Mouse (Mus musculus): ENCODE data around the gene Maea. TPM values are rescaled to one million over a fixed set of nuclear protein-coding genes. Genes with fewer than 3 reads are reported as not detected.
A peak's percentile ranks its signal among the peaks of the same experiment; 100 is the strongest.
"Not testable (repeated sequence)": the region's sequence is repeated elsewhere in the genome, so short reads cannot be mapped to it uniquely, and the experiment has no call there.

Gene Maea
- polyA plus RNA-seq, 1 experiment from 2014 or later: 118 TPM

DNA sequence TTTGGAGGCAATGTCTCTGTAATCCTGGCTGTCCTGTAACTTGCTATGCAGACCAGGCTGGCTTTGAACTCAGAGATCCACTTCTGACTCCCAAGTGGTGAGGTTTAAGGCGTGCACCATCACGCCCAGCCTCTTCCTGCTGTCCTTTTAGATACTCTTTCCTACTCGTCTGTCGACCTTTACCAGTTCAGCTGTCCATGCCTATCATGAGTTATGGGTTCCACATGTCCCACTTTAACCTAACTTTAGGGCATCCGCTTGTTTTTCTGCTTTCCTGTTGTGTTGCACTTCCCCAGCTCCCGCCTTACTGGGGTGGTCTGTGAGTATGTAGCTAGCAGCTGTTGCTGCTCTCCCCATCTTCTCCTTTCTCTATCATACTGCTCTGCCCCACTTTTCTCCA lies 5.9 kb downstream of the Maea start:
- H3K9me3 ChIP-seq (replicated peaks): no peaks in the 10 kb centered on the region
- no peak overlapping the region for H3K9ac ChIP-seq
- H3K4me1 ChIP-seq: peaks cover 26% of the 10 kb centered on the region
- no peak overlapping the region for H3K27ac ChIP-seq (replicated peaks)
- no peak for ATAC-seq (ENCODE audit: insufficient number of reproducible peaks, low FRiP score, low TSS enrichment, low read depth)
- 66% methylated on average over 6 of the region's 6 CpGs for WGBS
- H3K36me3 ChIP-seq: peaks cover 13% of the 10 kb centered on the region; the same call in 1 of the 2 replicates
- H3K27me3 ChIP-seq: no peaks in the 10 kb centered on the region
- no peak overlapping the region for H3K4me2 ChIP-seq (replicated peaks)
- H3K4me3 ChIP-seq (replicated peaks): no peak overlapping the region

DNA sequence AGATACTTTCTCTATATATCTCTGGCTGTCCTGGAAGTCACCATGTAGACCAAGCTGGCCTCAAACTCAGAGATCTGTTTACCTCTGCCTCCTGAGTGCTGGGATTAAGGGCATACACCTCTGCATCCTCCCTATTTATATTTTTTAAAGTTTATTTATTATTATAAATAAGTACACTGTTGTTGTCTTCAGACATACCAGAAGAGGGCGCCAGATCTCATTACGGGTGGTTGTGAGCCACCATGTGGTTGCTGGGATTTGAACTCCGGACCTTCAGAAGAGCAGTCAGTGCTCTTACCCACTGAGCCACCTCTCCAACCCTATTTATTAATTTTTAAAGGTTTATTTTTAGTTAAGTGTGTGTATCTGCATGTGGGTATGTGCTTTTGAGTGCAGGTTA lies 6.9 kb downstream of the Maea start:
- not testable (repeated sequence) for H3K27ac ChIP-seq (replicated peaks); H3K9me3 ChIP-seq (replicated peaks); H3K9ac ChIP-seq; H3K4me2 ChIP-seq (replicated peaks); H3K4me3 ChIP-seq (replicated peaks); ATAC-seq (ENCODE audit: insufficient number of reproducible peaks, low FRiP score, low TSS enrichment, low read depth); H3K27me3 ChIP-seq
- Histone ChIP-seq H3K36me3 (peaks cover 12% of the 10 kb centered on the region; the same call in 1 of the 2 replicates), H3K4me1 (peaks cover 15% of the 10 kb centered on the region)
- 65% methylated on average over 3 of the region's 3 CpGs for whole genome bisulfite sequencing

DNA sequence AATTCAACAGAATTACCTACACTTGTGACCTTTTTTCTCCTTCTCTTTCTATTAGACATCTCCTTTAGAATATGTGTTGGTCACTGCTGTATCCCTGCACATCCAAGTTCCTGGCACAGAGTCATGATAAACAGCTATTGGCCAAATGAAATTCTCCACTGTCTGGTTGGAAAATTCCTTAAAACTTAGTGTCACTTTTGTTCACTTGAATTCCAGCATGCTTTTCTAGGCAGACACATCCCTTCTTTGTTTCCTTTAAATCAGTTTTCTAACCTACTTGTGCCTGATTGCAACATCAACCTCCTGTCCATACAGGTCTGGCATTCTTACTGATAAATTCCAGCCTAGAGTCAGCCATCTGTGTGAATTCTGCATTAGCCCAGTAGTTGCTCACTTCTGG lies 7.5 kb downstream of the Maea start:
- no peak for ATAC-seq (ENCODE audit: insufficient number of reproducible peaks, low FRiP score, low TSS enrichment, low read depth)
- peaks cover 9% of the 10 kb centered on the region; the same call in 1 of the 2 replicates for H3K4me1 ChIP-seq
- H3K27me3 ChIP-seq: no peaks in the 10 kb centered on the region
- H3K36me3 ChIP-seq: peaks cover 9% of the 10 kb centered on the region; the same call in 1 of the 2 replicates
- H3K4me3 ChIP-seq (replicated peaks): no peak overlapping the region
- 0 out of 2 replicates have a peak overlapping the region, but pooled peaks have one; percentile 17 for H3K27ac ChIP-seq (replicated peaks)
- H3K9me3 ChIP-seq (replicated peaks): no peaks in the 10 kb centered on the region
- H3K4me2 ChIP-seq (replicated peaks): no peak overlapping the region
- no peak overlapping the region for H3K9ac ChIP-seq

DNA sequence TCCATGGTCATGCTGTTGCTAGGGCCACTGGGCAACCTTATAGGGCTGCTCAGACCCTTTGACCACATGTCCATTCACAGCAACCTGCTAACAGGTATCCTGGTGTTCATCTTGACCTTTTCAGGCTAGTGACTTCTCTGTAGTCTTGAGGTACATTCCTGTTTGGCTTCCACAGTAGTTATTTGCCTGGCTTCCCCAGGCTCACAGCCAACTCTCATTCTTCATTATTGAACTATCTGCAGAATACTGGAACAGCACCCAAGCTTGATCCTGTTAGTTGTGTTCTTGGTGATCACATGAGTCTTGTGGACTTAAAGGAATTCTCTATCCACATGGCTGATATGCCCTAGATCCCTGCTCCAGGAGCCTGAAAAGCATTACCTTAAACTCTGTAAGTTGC lies 8.3 kb downstream of the Maea start:
- H3K27ac ChIP-seq (replicated peaks): no peak overlapping the region
- no peaks in the 10 kb centered on the region for H3K9me3 ChIP-seq (replicated peaks)
- H3K4me3 ChIP-seq (replicated peaks): no peak overlapping the region
- peaks cover 6% of the 10 kb centered on the region; the same call in 1 of the 2 replicates for H3K4me1 ChIP-seq
- ATAC-seq (ENCODE audit: insufficient number of reproducible peaks, low FRiP score, low TSS enrichment, low read depth): no peak
- H3K4me2 ChIP-seq (replicated peaks): no peak overlapping the region
- H3K27me3 ChIP-seq: no peaks in the 10 kb centered on the region
- no peak overlapping the region for H3K9ac ChIP-seq
- H3K36me3 ChIP-seq: peaks cover 5% of the 10 kb centered on the region; the same call in 1 of the 2 replicates

DNA sequence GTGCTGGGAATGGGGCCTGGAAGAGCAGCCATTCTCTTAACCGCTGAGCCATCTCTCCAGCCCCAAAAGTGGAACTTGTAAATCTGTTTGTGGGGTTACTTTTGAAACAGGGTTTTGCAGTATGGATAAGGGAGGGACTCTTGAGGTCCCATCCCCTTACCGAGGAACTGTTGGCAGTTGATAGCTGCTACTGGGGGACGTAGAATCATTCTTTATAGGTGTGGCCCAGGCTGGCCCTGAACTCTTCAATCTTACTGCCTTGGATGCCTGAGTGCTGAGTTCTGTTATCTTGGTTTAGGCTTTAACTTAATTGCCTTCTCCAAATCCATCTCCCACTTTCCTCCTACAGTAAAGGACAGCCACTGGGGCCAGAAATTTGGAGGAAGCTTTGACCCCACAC lies 8.8 kb downstream of the Maea start:
- Histone ChIP-seq H3K4me1 (peaks cover 6% of the 10 kb centered on the region; the same call in 1 of the 2 replicates), H3K27me3 (no peaks in the 10 kb centered on the region), H3K9ac (no peak overlapping the region), H3K4me3 (replicated peaks) (no peak overlapping the region), H3K27ac (replicated peaks) (no peak overlapping the region), H3K9me3 (replicated peaks) (no peaks in the 10 kb centered on the region), H3K36me3 (peaks cover 5% of the 10 kb centered on the region; the same call in 1 of the 2 replicates), H3K4me2 (replicated peaks) (no peak overlapping the region)
- 93% methylated on average over 3 of the region's 3 CpGs for WGBS
- ATAC-seq (ENCODE audit: insufficient number of reproducible peaks, low FRiP score, low TSS enrichment, low read depth): no peak

DNA sequence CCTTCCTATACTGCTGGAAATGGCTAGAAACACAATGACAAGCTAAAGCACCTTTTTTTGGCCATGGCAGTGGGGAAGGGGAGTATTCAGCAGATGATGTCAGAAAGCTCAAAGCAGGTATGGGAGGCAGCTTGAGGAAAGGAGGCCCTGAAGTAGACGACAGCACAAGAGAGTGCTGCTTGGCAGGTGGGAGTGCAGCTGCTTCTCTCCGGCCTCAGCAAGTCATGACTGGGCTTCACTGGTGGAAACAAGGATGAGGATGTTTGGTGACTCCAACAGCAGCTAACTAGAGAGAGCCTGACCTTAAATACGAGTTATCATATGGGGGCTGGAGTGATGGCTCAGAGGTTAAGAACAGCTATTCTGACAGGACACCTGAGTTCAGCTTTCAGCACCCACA lies 12.3 kb downstream of the Maea start:
- ATAC-seq (ENCODE audit: insufficient number of reproducible peaks, low FRiP score, low TSS enrichment, low read depth): no peak
- H3K9me3 ChIP-seq (replicated peaks): no peaks in the 10 kb centered on the region
- no peak overlapping the region for H3K27ac ChIP-seq (replicated peaks)
- no peaks in the 10 kb centered on the region for H3K36me3 ChIP-seq
- H3K9ac ChIP-seq: no peak overlapping the region
- peaks cover 12% of the 10 kb centered on the region for H3K4me1 ChIP-seq
- H3K27me3 ChIP-seq: no peaks in the 10 kb centered on the region
- 74% methylated on average over 3 of the region's 3 CpGs for WGBS
- no peak overlapping the region for H3K4me2 ChIP-seq (replicated peaks)
- no peak overlapping the region for H3K4me3 ChIP-seq (replicated peaks)

DNA sequence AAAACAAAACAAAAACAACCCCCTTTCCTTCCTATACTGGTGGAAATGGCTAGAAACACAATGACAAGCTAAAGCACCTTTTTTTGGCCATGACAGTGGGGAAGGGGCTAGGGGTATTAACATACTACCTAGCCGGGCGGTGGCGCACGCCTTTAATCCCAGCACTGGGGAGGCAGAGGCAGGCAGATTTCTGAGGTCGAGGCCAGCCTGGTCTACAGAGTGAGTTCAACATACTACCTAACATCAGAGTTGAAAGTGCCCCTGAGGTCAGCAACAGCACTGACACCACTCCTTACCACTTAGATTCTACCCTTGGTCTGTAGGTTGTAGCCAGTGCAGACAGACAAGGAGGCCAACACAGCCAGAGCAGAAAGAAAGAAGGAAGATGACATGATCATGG lies 13.9 kb downstream of the Maea start:
- no peaks in the 10 kb centered on the region for H3K36me3 ChIP-seq
- H3K4me2 ChIP-seq (replicated peaks): no peak overlapping the region
- no peak overlapping the region for H3K9ac ChIP-seq
- no peak overlapping the region for H3K27ac ChIP-seq (replicated peaks)
- no peak for ATAC-seq (ENCODE audit: insufficient number of reproducible peaks, low FRiP score, low TSS enrichment, low read depth)
- no peak overlapping the region for H3K4me3 ChIP-seq (replicated peaks)
- WGBS: 95% methylated on average over 5 of the region's 5 CpGs
- H3K9me3 ChIP-seq (replicated peaks): no peaks in the 10 kb centered on the region
- H3K27me3 ChIP-seq: no peaks in the 10 kb centered on the region
- peaks cover 16% of the 10 kb centered on the region for H3K4me1 ChIP-seq

DNA sequence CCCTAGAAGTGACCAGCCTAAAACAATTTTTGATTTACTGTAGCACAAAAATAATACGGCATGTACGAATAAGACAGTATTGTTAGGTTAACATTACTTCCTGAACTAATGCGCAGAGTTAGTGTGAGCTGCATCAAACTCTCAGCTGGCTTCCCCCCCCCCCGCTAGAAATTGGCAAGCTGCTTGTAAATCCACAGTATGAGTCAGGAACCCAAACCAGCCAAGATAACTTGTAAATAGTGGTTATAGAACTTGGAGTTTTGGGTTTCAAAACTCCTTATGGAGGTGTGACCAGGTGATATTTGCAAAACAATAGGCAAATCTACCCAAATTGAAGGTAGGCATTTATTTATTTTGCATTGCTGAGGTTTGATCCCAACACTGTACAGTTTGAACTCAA lies 14.4 kb downstream of the Maea start:
- no peak for ATAC-seq (ENCODE audit: insufficient number of reproducible peaks, low FRiP score, low TSS enrichment, low read depth)
- no peak overlapping the region for H3K4me3 ChIP-seq (replicated peaks)
- H3K9me3 ChIP-seq (replicated peaks): no peaks in the 10 kb centered on the region
- no peak overlapping the region for H3K27ac ChIP-seq (replicated peaks)
- no peaks in the 10 kb centered on the region for H3K27me3 ChIP-seq
- peaks cover 17% of the 10 kb centered on the region for H3K4me1 ChIP-seq
- H3K4me2 ChIP-seq (replicated peaks): no peak overlapping the region
- H3K9ac ChIP-seq: no peak overlapping the region
- 89% methylated on average over 3 of the region's 4 CpGs for WGBS
- H3K36me3 ChIP-seq: no peaks in the 10 kb centered on the region

DNA sequence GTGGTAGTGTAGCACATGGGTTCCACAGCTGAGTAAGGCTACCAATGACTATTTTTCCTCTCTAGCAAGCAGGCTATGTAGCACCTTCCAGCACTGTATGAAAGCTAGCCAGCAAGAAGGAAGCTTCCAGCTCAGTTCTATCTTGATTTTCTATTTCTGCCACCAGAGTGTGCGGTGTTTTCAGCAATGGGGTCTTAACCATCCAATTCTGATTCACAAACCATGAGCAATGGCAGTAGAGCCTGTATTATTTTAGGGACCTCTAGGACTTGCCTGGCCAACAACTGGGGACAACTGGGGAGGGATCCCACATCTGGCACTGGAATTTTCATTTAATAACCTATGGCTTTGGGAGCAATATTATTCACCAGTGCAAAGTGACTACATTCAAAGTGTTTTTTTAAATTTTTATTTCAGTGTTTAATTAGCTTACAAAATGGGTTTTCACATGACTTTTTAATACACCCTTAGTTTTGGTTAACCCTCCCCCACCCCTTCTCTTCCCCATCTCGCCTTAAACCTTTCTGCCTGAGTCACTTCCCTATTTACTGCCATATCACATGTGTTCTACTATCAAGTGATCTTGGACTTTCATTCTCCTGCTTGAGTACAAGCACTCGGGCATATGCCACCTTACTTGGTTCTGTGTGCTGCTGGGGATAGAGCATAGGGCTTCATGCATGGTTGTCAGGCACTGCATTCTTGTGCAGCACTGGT lies 16.4 kb downstream of the Maea start:
- Histone ChIP-seq H3K4me2 (replicated peaks) (no peak overlapping the region), H3K9ac (no peak overlapping the region), H3K4me3 (replicated peaks) (no peak overlapping the region), H3K27ac (replicated peaks) (0 out of 2 replicates have a peak overlapping the region, but pooled peaks have one; percentile 17), H3K4me1 (peaks cover 17% of the 10 kb centered on the region), H3K27me3 (no peaks in the 10 kb centered on the region), H3K36me3 (no peaks in the 10 kb centered on the region), H3K9me3 (replicated peaks) (no peaks in the 10 kb centered on the region)
- ATAC-seq (ENCODE audit: insufficient number of reproducible peaks, low FRiP score, low TSS enrichment, low read depth): no peak
- WGBS: 81% methylated on average over 3 of the region's 3 CpGs

DNA sequence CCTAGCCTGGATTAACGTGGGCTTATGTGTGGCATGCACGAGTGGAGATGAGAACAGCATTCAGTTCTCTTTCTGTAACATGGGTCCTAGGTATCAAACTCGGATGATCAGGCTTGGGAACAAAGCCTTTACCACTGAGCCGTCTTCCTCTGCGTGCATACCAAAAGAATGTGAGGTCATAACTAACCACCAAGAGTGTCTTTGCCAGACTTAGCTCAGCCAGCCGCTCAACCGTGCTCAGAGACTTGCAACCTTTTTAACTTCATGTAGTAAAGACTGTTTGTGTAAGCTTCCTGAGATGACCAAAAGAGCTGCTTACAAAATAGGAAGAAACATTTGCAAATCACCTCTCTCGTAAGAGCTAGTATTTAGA lies 16.9 kb downstream of the Maea start:
- Histone ChIP-seq H3K27ac (replicated peaks) (0 out of 2 replicates have a peak overlapping the region, but pooled peaks have one; percentile 17), H3K4me1 (peaks cover 17% of the 10 kb centered on the region), H3K9me3 (replicated peaks) (no peaks in the 10 kb centered on the region), H3K9ac (no peak overlapping the region), H3K36me3 (no peaks in the 10 kb centered on the region), H3K27me3 (no peaks in the 10 kb centered on the region), H3K4me3 (replicated peaks) (no peak overlapping the region), H3K4me2 (replicated peaks) (no peak overlapping the region)
- ATAC-seq (ENCODE audit: insufficient number of reproducible peaks, low FRiP score, low TSS enrichment, low read depth): no peak
- WGBS: 56% methylated on average over 8 of the region's 8 CpGs

DNA sequence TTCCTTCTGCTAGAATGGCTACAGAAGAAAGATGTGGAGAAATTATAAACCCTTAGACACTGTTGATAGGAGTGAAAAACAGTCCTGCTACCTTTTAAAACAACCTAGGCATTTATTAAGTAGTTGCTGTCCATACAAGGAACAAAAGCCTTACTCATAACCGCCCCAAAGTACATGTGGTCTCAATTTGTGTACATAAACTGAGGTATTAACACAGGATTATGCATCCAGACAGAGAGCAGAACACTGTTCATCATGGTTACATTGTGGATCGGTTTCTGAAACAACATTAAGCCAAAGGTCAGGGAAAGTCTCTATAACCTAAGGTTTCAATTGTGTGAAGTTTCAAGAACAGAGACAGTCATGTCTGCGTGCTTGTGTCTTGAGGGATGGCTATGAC lies 17.7 kb downstream of the Maea start:
- Histone ChIP-seq H3K4me1 (peaks cover 17% of the 10 kb centered on the region), H3K9ac (no peak overlapping the region), H3K36me3 (no peaks in the 10 kb centered on the region), H3K4me3 (replicated peaks) (no peak overlapping the region), H3K27me3 (no peaks in the 10 kb centered on the region), H3K4me2 (replicated peaks) (no peak overlapping the region), H3K9me3 (replicated peaks) (no peaks in the 10 kb centered on the region), H3K27ac (replicated peaks) (no peak overlapping the region)
- 33% methylated on average over 3 of the region's 3 CpGs for WGBS
- ATAC-seq (ENCODE audit: insufficient number of reproducible peaks, low FRiP score, low TSS enrichment, low read depth): no peak

DNA sequence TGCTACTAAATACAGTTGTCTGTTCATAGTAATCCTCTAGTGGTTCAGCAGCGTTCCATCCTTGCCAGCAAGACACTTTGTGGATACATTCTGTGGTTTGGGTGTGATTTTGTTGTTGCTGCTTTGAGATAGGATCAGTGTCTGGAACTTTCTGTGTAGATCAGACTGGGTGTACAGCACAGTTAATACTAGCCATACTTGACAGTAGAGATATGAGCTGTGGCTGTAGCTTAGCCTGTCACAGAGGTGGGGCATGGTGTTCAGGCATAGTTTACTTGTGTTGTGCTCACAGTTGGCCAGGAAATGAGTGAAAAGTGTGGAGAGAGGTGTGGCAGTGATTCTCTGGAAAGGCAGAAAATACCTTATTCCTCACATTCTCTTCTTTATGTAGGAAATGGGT lies 22.2 kb downstream of the Maea start:
- no peak for ATAC-seq (ENCODE audit: insufficient number of reproducible peaks, low FRiP score, low TSS enrichment, low read depth)
- Histone ChIP-seq H3K4me1 (peaks cover 11% of the 10 kb centered on the region), H3K27me3 (no peaks in the 10 kb centered on the region), H3K36me3 (peaks cover 35% of the 10 kb centered on the region), H3K4me3 (replicated peaks) (no peak overlapping the region), H3K4me2 (replicated peaks) (no peak overlapping the region), H3K27ac (replicated peaks) (no peak overlapping the region), H3K9me3 (replicated peaks) (no peaks in the 10 kb centered on the region), H3K9ac (no peak overlapping the region)
- WGBS: 63% methylated on average over 1 of the region's 1 CpGs

Measured in embryonic facial prominence, embryonic 15.5 days (tissue).